Mouse (Mus musculus) brain, embryonic 14.5 days (tissue): ENCODE data around the gene Miga2. TPM values are rescaled to one million over a fixed set of nuclear protein-coding genes. Genes with fewer than 3 reads are reported as not detected.
A peak's percentile ranks its signal among the peaks of the same experiment; 100 is the strongest.

ENCODE experiments used
- DNase-seq: peaks from one replicate; pipeline ENCODE4 v3.0.0-alpha.2; 2011; ENCODE audit warnings: low read depth
- CTCF ChIP-seq: fragments of 200-500 bp; IDR thresholded peaks from 2 replicates; pipeline ENCODE4 v1.5.1; 2012; ENCODE audit warnings: inconsistent platforms, mild to moderate bottlenecking, moderate library complexity, borderline replicate concordance; ENCODE audit not compliant: insufficient read depth, insufficient read length; ENCODE audit errors: extremely low read depth
- POLR2A ChIP-seq: fragments of 200-500 bp; IDR thresholded peaks from 2 replicates; pipeline ENCODE4 v1.6.1; 2012; ENCODE audit warnings: mild to moderate bottlenecking, inconsistent platforms, borderline replicate concordance; ENCODE audit not compliant: poor library complexity, insufficient read depth, insufficient read length, severe bottlenecking; ENCODE audit errors: extremely low read depth
- polyA plus RNA-seq: library from polyadenylated mRNA; depleted of rRNA; stranded (reverse); fragments of >200 nt; gene quantifications from 2 replicates; pipeline ENCODE4 v1.2.3, GENCODE M21; 2012

The Miga2 gene
- polyA plus RNA-seq, 1 experiment: 40.4 TPM

DNA sequence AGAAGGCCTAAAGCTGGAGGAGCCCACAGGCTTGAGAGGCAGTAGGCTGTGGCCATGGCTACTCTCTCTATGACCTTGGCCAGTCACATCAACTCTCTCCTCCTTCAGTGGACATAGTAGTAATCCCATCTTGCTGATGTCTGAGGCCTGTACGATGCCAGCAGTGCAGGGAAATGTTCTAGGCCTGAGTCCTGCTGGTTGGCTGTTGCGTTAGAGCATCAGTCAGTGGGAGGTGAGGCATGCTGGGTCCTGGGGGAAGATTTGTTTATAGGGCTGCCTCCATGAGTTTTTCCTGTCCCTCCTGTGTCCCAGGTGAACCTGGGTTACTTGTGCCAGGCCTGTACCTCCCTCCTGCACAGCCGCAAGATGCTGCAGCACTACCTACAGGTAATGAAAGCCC is 22.0 kb upstream of the Miga2 start:
- no peak for DNase-seq
- TF ChIP-seq CTCF: no peak

DNA sequence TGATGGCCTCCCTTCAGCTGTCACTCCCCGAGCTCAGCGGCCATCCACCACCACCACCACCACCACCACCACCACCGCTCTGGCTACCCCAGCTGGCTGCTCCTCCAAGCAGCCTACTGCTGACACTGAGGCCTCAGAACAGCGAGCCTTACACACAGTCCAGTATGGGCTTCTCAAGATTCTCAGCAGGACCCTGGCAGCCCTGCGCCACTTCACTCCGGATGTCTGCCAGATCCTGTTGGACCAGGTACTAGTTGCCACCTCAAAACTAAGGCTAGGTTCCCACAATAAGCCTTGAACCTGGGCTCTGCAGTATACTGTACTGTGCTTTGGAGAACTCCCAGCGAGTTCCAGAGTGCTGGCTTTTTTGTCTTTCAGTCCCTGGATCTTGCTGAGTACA is 21.5 kb upstream of the Miga2 start:
- TF ChIP-seq POLR2A (no peak), CTCF (no peak)

GRCm38 (mm10) chr2:30343601-30344137 is 20.4 kb upstream of the Miga2 start:
- TF ChIP-seq CTCF (no peak), POLR2A (no peak)
- peak; percentile 23 for DNase-seq

More for the DNA sequence above, 21.5 kb upstream of the Miga2 start:
- DNase-seq: no peak

DNA sequence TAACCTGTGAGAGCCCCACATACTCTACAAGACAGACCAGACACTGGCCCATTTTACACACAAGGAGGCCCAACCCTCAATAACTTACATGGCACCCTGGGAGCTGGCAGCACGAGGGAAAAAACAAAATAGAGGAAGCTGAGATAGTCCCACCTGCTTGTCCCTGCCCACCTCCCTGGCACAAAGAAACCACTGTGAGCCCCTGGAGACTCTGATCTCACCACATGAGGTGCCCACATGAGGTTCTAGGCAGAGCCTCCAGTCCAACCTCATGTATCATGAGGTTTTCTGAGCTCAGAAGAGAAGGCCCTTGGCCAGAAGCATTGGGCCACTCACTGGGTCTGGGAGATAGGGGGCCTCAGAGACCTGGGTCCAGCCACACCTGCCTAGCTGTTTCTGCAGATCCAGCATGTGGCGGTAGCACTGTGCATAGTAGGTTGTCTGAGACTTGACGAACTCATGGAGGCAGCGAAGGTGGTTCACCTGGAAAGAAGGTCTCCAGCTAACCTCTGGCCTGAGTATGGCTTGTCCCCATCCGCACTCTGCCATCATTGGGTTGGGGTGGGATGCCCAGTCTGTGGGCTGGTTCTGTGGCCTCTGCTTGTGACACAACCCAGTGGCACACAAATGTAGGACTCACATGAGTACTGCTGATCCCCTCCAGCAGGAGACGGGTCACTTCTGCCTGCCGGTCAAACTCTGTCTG is 17.9 kb upstream of the Miga2 start:
- no peak for DNase-seq
- TF ChIP-seq CTCF (no peak), POLR2A (no peak)

DNA sequence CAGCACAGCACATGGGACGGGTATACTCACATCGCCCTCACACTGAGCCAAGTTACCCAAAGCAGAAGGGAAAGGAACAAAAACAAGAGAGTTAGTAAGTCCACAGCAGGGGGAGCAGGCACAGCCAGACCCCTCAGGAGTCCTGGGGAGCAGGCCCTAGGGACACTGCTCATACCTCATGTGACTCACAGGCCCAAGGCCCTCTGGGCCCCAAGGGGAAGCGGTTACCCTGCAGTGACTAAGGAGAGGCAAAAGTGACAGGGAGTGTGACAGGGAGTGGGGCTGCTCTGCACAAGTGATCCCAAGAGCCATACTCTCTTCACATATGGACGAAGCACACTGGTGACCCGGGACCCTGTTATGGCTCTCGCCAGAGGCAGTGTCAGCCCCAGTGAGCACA is 14.8 kb upstream of the Miga2 start:
- no peak for TF ChIP-seq POLR2A
- no peak for TF ChIP-seq CTCF
- DNase-seq: no peak

- TF ChIP-seq POLR2A (no peak), CTCF (peak; percentile 20; the same call in 1 of the 2 replicates)
- no peak for DNase-seq
Observed at GRCm38 (mm10) chr2:30351149-30351548, 12.9 kb upstream of the Miga2 start.

DNA sequence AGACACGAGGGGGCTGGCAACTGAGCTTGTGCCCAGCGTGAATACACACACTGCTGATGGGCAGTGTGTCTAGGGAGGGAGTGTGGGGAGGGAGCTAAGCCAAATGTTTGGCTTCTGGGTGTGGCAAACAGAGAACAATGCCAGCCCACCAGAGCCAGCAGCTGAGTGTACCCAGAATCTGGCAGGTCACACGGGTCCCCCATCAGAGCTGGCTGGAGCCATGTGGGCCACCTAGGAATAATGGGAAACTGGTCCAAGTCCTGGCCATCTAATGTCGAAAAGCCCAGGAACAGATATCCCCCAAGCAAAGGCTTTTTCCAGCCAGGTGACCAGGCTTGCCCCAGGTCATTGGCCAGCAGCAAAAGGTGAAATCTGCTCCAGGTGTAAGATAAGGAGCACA is 8.2 kb upstream of the Miga2 start:
- no peak for TF ChIP-seq CTCF
- TF ChIP-seq POLR2A: no peak
- DNase-seq: no peak

GRCm38 (mm10) chr2:30356266-30356665 is 7.8 kb upstream of the Miga2 start:
- DNase-seq: no peak
- no peak for TF ChIP-seq CTCF
- TF ChIP-seq POLR2A: no peak

GRCm38 (mm10) chr2:30356906-30357305 is 7.1 kb upstream of the Miga2 start:
- DNase-seq: no peak
- no peak for TF ChIP-seq POLR2A
- no peak for TF ChIP-seq CTCF

GRCm38 (mm10) chr2:30357552-30358510 is 6.2 kb upstream of the Miga2 start:
- DNase-seq: peak; percentile 21
- TF ChIP-seq POLR2A: no peak
- TF ChIP-seq CTCF: no peak
